Mouse (Mus musculus) spleen, adult 2 months (tissue): ENCODE data around the gene Rad23a.

Source experiments
- CTCF ChIP-seq: fragments of 200-500 bp; IDR thresholded peaks from 2 replicates; pipeline ENCODE4 v1.5.1; 2011; ENCODE audit warnings: mild to moderate bottlenecking, inconsistent platforms; ENCODE audit not compliant: insufficient read depth, insufficient read length, insufficient replicate concordance; ENCODE audit errors: extremely low read depth
- POLR2A ChIP-seq: fragments of 200-500 bp; IDR thresholded peaks from 2 replicates; pipeline ENCODE4 v1.6.1; 2011; ENCODE audit warnings: low read depth, low read length, inconsistent platforms

- TF ChIP-seq CTCF, result no peak
- TF ChIP-seq POLR2A, result no peak
Measured at GRCm38 (mm10) chr8:84816117-84816516, 24.3 kb downstream of the Rad23a start.
